Mouse (Mus musculus) spleen, adult 2 months (tissue): ENCODE measurements at regions not wholly inside any gene's neighbourhood (a gene's known extent, or its start where the extent isn't known, plus 50 kb on each side); places are given as distances from the start of the nearest gene placed in this dataset.

Experiments
- CTCF ChIP-seq: fragments of 200-500 bp; IDR thresholded peaks from 2 replicates; pipeline ENCODE4 v1.5.1; 2011; ENCODE audit warnings: mild to moderate bottlenecking, inconsistent platforms; ENCODE audit not compliant: insufficient read depth, insufficient read length, insufficient replicate concordance; ENCODE audit errors: extremely low read depth
- POLR2A ChIP-seq: fragments of 200-500 bp; IDR thresholded peaks from 2 replicates; pipeline ENCODE4 v1.6.1; 2011; ENCODE audit warnings: low read depth, low read length, inconsistent platforms

DNA sequence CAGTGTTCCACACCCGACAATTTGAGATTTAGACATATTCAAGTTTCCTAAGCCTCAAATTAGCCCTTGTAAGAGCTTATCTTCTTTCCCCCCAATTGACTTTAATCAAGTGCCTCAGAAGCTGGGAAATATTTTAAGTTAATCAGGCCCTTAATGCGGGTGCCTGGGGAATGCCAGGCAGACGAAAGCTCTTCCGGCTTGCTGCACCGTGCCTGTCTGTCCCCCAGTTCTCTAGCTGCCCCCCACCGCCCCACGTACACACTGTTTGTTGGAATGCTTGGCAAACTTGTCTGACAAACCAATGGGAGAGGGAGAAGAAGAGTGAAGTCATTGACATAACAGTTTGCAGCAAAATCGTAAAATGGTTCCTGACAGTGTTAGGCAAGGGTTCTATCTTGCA is 226.9 kb upstream of the Cdh5 start:
- TF ChIP-seq CTCF (no peak), POLR2A (no peak)
